Mouse (Mus musculus) embryonic facial prominence, embryonic 12.5 days (tissue): ENCODE data around the gene Apeh. TPM values are rescaled to one million over a fixed set of nuclear protein-coding genes. Genes with fewer than 3 reads are reported as not detected.

ENCODE experiments used
- ATAC-seq: fragments of 200-750 bp; cut with Nextera tagmentation; 2 replicates; pipeline ENCODE4 v1.8.0; 2017; ENCODE audit not compliant: insufficient number of reproducible peaks, insufficient read depth, low FRiP score, low TSS enrichment
- H3K27ac ChIP-seq: fragments of 300-500 bp; sonication (generic); 2 replicates; pipeline ENCODE4 v1.5.1; 2016; ENCODE audit warnings: mild to moderate bottlenecking
- H3K27me3 ChIP-seq: fragments of 300-500 bp; sonication (generic); 2 replicates; pipeline ENCODE4 v1.6.1; 2016; ENCODE audit warnings: mild to moderate bottlenecking, moderate library complexity
- H3K36me3 ChIP-seq: fragments of 300-500 bp; sonication (generic); 2 replicates; pipeline ENCODE4 v1.6.1; 2016; ENCODE audit warnings: mild to moderate bottlenecking
- H3K4me1 ChIP-seq: fragments of 300-500 bp; sonication (generic); 2 replicates; pipeline ENCODE4 v1.6.1; 2016
- H3K4me2 ChIP-seq: fragments of 300-500 bp; sonication (generic); replicated peaks from 2 replicates; pipeline ENCODE4 v1.6.1; 2016; ENCODE audit warnings: mild to moderate bottlenecking, moderate library complexity
- H3K4me3 ChIP-seq: fragments of 300-500 bp; sonication (generic); 2 replicates; pipeline ENCODE4 v1.5.1; 2016; ENCODE audit warnings: mild to moderate bottlenecking
- H3K9ac ChIP-seq: fragments of 300-500 bp; sonication (generic); 2 replicates; pipeline ENCODE4 v1.6.1; 2016; ENCODE audit warnings: mild to moderate bottlenecking, moderate library complexity
- H3K9me3 ChIP-seq: fragments of 300-500 bp; sonication (generic); 2 replicates; pipeline ENCODE4 v1.6.1; 2016; ENCODE audit warnings: mild to moderate bottlenecking, moderate library complexity
- WGBS: fragments of 180-500 bp; shearing (Covaris S2); methylation state at CpG from one replicate; pipeline ENCODE4 v1.1.7; 2016; 5-methylcytosine and 5-hydroxymethylcytosine counted together
- polyA plus RNA-seq: library from polyadenylated mRNA; unstranded; fragments of >200 nt; fragmentation: Nextera tagmentation; extraction: Ambion mirVana; gene quantifications from 2 replicates; pipeline ENCODE4 v1.2.1, GENCODE M21; 2016

Gene Apeh
- polyA plus RNA-seq, 1 experiment from 2014 or later, result 54.7 TPM

DNA sequence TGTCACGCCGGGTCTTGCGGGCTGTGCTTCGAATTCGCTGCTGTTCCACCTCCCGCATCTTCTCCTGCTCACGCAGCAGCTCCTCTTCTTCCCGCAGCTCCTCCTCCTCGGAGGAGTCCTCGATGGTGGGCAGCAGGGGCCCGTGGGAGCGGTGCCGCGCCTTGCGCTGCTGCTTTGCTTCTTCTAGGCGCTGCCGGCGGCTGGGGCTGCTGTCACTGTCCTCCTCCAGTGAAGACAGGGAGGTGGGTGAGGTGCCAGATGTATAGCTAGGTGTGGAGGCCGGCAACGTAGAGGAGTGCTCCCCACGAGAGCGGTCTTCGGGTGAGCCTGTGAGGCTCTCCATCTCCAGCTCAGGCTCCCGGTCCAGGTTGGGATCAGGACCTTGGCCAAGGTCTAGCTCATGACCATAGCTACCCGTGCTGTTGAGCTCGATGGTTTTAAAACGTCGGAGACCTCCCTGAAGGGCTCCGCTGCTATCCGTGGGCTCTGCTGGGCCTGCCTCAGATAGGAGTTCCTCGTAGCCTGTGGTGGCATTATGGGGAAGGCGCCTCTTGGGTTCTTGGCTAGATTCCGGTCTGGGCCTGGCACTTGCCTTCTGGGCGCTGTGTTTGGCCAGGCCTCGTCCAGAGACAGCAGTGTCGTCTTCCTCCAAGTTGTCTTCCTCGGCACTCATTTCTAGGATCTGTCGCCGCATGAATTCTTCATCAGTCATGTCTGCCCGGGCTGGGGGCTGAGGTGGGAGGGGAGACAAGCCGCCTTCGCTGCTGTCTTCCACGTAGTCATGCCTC, 21.1 kb upstream of the Apeh start:
- Histone ChIP-seq H3K9ac (no peak overlapping the region), H3K4me3 (no peak overlapping the region), H3K4me2 (no peak overlapping the region), H3K27ac (no peak overlapping the region), H3K36me3 (no peaks in the 10 kb centered on the region), H3K9me3 (no peaks in the 10 kb centered on the region), H3K4me1 (peaks cover 17% of the 10 kb centered on the region), H3K27me3 (peaks cover 27% of the 10 kb centered on the region)
- no peak for ATAC-seq
- 68% methylated on average over 43 of the region's 43 CpGs for WGBS

- H3K4me1 ChIP-seq, result peaks cover 17% of the 10 kb centered on the region
- no peaks in the 10 kb centered on the region for H3K9me3 ChIP-seq
- peaks cover 39% of the 10 kb centered on the region for H3K27me3 ChIP-seq
- no peak overlapping the region for H3K4me2 ChIP-seq
- WGBS, result 96% methylated on average over 18 of the region's 18 CpGs
- H3K9ac ChIP-seq, result no peak overlapping the region
- no peak for ATAC-seq
- H3K36me3 ChIP-seq, result no peaks in the 10 kb centered on the region
- H3K4me3 ChIP-seq, result no peak overlapping the region
- no peak overlapping the region for H3K27ac ChIP-seq
Observed at GRCm38 (mm10) chr9:108112719-108113340, 18.4 kb upstream of the Apeh start.

- WGBS, result 67% methylated on average over 17 of the region's 17 CpGs
Observed at GRCm38 (mm10) chr9:108111593-108112121, 17.3 kb upstream of the Apeh start.

GRCm38 (mm10) chr9:108111101-108111592, 16.7 kb upstream of the Apeh start:
- 9% methylated on average over 22 of the region's 22 CpGs for WGBS
- peak overlapping the region; percentile 36 for H3K9ac ChIP-seq
- H3K36me3 ChIP-seq, result no peaks in the 10 kb centered on the region
- H3K4me2 ChIP-seq, result peak overlapping the region; percentile 58
- ATAC-seq, result no peak
- no peaks in the 10 kb centered on the region for H3K9me3 ChIP-seq
- peak overlapping the region; percentile 28 for H3K4me3 ChIP-seq
- H3K27me3 ChIP-seq, result peaks cover 39% of the 10 kb centered on the region
- peaks cover 16% of the 10 kb centered on the region for H3K4me1 ChIP-seq
- H3K27ac ChIP-seq, result peak overlapping the region; percentile 7; the same call in 1 of the 2 replicates

More at GRCm38 (mm10) chr9:108111593-108112121, 17.3 kb upstream of the Apeh start:
- Histone ChIP-seq H3K9ac (peak overlapping the region; percentile 36), H3K27me3 (peaks cover 39% of the 10 kb centered on the region), H3K9me3 (no peaks in the 10 kb centered on the region), H3K36me3 (no peaks in the 10 kb centered on the region), H3K4me1 (peaks cover 16% of the 10 kb centered on the region), H3K27ac (no peak overlapping the region), H3K4me2 (peak overlapping the region; percentile 58), H3K4me3 (peak overlapping the region; percentile 28; the same call in 1 of the 2 replicates)
- ATAC-seq, result no peak

DNA sequence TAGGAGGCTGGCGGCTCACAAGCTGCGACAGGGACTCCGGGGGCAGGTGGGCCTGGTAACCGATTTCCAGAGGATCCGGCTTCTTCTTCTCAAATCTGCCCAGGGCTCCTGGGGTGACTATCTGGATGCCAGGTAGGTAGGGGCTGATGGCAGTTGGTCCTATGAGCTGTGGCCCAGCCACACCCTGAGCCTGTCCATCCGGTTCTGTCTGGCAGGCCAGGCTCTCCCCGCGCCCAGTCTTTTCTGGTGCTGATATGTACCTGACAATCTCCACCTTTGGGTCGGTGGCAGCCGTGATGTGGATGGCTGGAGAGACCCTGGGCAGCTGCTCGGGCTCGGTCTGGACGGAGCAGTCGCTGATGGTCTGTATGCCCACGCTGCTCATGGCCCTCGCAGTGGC, 15.8 kb upstream of the Apeh start:
- Histone ChIP-seq H3K27me3 (peaks cover 30% of the 10 kb centered on the region), H3K9ac (no peak overlapping the region), H3K27ac (no peak overlapping the region), H3K4me3 (no peak overlapping the region), H3K4me2 (peak overlapping the region; percentile 58), H3K36me3 (no peaks in the 10 kb centered on the region), H3K4me1 (peaks cover 24% of the 10 kb centered on the region), H3K9me3 (no peaks in the 10 kb centered on the region)
- no peak for ATAC-seq
- WGBS, result 84% methylated on average over 16 of the region's 16 CpGs

DNA sequence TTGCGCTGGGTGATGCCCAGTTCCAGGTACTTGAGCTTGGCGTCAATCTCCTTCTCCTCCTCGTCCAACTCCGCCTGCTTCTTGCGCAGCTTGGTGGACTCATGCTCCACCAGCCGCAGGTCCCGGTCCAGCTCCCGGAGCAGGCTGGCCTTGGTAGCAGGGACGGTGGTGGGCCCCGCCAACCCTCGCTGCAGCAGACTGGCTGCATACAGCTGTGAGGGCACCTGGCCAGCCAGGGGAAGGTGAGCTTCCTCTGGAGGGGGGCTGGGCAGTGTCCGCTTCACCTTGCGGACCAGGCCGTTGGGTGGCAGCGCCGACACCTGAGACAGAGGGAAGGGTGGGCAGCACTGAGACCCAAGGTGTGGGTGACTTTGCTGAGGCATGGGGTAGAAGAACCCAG, 13.5 kb upstream of the Apeh start:
- peaks cover 34% of the 10 kb centered on the region for H3K4me1 ChIP-seq
- no peaks in the 10 kb centered on the region for H3K9me3 ChIP-seq
- WGBS, result 92% methylated on average over 16 of the region's 16 CpGs
- no peak overlapping the region for H3K4me3 ChIP-seq
- H3K36me3 ChIP-seq, result no peaks in the 10 kb centered on the region
- no peak overlapping the region for H3K9ac ChIP-seq
- H3K27me3 ChIP-seq, result peaks cover 22% of the 10 kb centered on the region
- ATAC-seq, result no peak
- no peak overlapping the region for H3K27ac ChIP-seq
- H3K4me2 ChIP-seq, result no peak overlapping the region

GRCm38 (mm10) chr9:108106090-108106489, 11.7 kb upstream of the Apeh start:
- Histone ChIP-seq H3K4me2 (no peak overlapping the region), H3K27me3 (peaks cover 17% of the 10 kb centered on the region), H3K4me3 (no peak overlapping the region), H3K36me3 (no peaks in the 10 kb centered on the region), H3K9ac (no peak overlapping the region), H3K4me1 (peaks cover 30% of the 10 kb centered on the region), H3K27ac (no peak overlapping the region), H3K9me3 (no peaks in the 10 kb centered on the region)
- 86% methylated on average over 23 of the region's 23 CpGs for whole genome bisulfite sequencing
- no peak for ATAC-seq

GRCm38 (mm10) chr9:108105549-108105863, 11.1 kb upstream of the Apeh start:
- ATAC-seq, result no peak

GRCm38 (mm10) chr9:108104766-108105548, 10.6 kb upstream of the Apeh start:
- Histone ChIP-seq H3K4me1 (peaks cover 21% of the 10 kb centered on the region), H3K36me3 (no peaks in the 10 kb centered on the region), H3K27ac (peak overlapping the region; percentile 43), H3K9ac (peak overlapping the region; percentile 46), H3K27me3 (peaks cover 9% of the 10 kb centered on the region; the same call in 1 of the 2 replicates), H3K4me3 (0 out of 2 replicates have a peak overlapping the region, but pooled peaks have one; percentile 7), H3K4me2 (peak overlapping the region; percentile 30), H3K9me3 (no peaks in the 10 kb centered on the region)
- 25% methylated on average over 31 of the region's 31 CpGs for WGBS
- peak; percentile 41 for ATAC-seq

More at GRCm38 (mm10) chr9:108105549-108105863, 11.1 kb upstream of the Apeh start:
- peaks cover 13% of the 10 kb centered on the region; the same call in 1 of the 2 replicates for H3K27me3 ChIP-seq
- H3K9me3 ChIP-seq, result no peaks in the 10 kb centered on the region
- no peaks in the 10 kb centered on the region for H3K36me3 ChIP-seq
- 0 out of 2 replicates have a peak overlapping the region, but pooled peaks have one; percentile 46 for H3K9ac ChIP-seq
- peak overlapping the region; percentile 43; the same call in 1 of the 2 replicates for H3K27ac ChIP-seq
- no peak overlapping the region for H3K4me3 ChIP-seq
- H3K4me2 ChIP-seq, result peak overlapping the region; percentile 30; the same call in 1 of the 2 replicates
- 74% methylated on average over 12 of the region's 12 CpGs for WGBS
- H3K4me1 ChIP-seq, result peaks cover 24% of the 10 kb centered on the region

GRCm38 (mm10) chr9:108099619-108100018, 5.2 kb upstream of the Apeh start:
- ATAC-seq, result no peak

More at GRCm38 (mm10) chr9:108099619-108100018, 5.2 kb upstream of the Apeh start:
- Histone ChIP-seq H3K4me2 (no peak overlapping the region), H3K27me3 (no peaks in the 10 kb centered on the region), H3K27ac (no peak overlapping the region), H3K36me3 (no peaks in the 10 kb centered on the region), H3K9me3 (no peaks in the 10 kb centered on the region), H3K4me3 (no peak overlapping the region), H3K4me1 (peaks cover 9% of the 10 kb centered on the region), H3K9ac (no peak overlapping the region)
- 87% methylated on average over 8 of the region's 8 CpGs for WGBS
